Mouse (Mus musculus): Measurements from ENCODE around the gene Podn.

Podn gene

GRCm38 (mm10) chr4:108007532-108008103 is 88.6 kb downstream of the Podn start:
- DNase-seq (ENCODE audit: low read depth, low spot score): no peak

GRCm38 (mm10) chr4:108005328-108005727 is 90.9 kb downstream of the Podn start:
- no peak for DNase-seq (ENCODE audit: low read depth, low spot score)

- DNase-seq (ENCODE audit: low read depth, low spot score): no peak
Observed at GRCm38 (mm10) chr4:107999380-107999779, 96.9 kb downstream of the Podn start.

GRCm38 (mm10) chr4:107998641-107999332 is 97.5 kb downstream of the Podn start:
- no peak for DNase-seq (ENCODE audit: low read depth, low spot score)

GRCm38 (mm10) chr4:107996418-107996986 is 99.7 kb downstream of the Podn start:
- no peak for DNase-seq (ENCODE audit: low read depth, low spot score)

- DNase-seq (ENCODE audit: low read depth, low spot score): no peak
Observed at GRCm38 (mm10) chr4:107995727-107996126, 100.5 kb downstream of the Podn start.

GRCm38 (mm10) chr4:107995011-107995410 is 101.2 kb downstream of the Podn start:
- DNase-seq (ENCODE audit: low read depth, low spot score): no peak

GRCm38 (mm10) chr4:107991879-107992278 is 104.4 kb downstream of the Podn start:
- DNase-seq (ENCODE audit: low read depth, low spot score): no peak

- DNase-seq (ENCODE audit: low read depth, low spot score): no peak
Observed at GRCm38 (mm10) chr4:107990818-107991217, 105.4 kb downstream of the Podn start.

GRCm38 (mm10) chr4:107988931-107989330 is 107.3 kb downstream of the Podn start:
- peak; percentile 81 for DNase-seq (ENCODE audit: low read depth, low spot score)

- DNase-seq (ENCODE audit: low read depth, low spot score): no peak
Observed at GRCm38 (mm10) chr4:107986386-107987168, 109.7 kb downstream of the Podn start.

GRCm38 (mm10) chr4:107985812-107986211 is 110.4 kb downstream of the Podn start:
- no peak for DNase-seq (ENCODE audit: low read depth, low spot score)

GRCm38 (mm10) chr4:107984282-107984981 is 111.8 kb downstream of the Podn start:
- no peak for DNase-seq (ENCODE audit: low read depth, low spot score)

- DNase-seq (ENCODE audit: low read depth, low spot score): no peak
Observed at GRCm38 (mm10) chr4:107983717-107984116, 112.5 kb downstream of the Podn start.

GRCm38 (mm10) chr4:107980002-107980600 is 116.1 kb downstream of the Podn start:
- DNase-seq (ENCODE audit: low read depth, low spot score): no peak

GRCm38 (mm10) chr4:107979530-107979929 is 116.7 kb downstream of the Podn start:
- DNase-seq (ENCODE audit: low read depth, low spot score): no peak

GRCm38 (mm10) chr4:107977593-107977992 is 118.7 kb downstream of the Podn start:
- no peak for DNase-seq (ENCODE audit: low read depth, low spot score)

- DNase-seq (ENCODE audit: low read depth, low spot score): no peak
Observed at GRCm38 (mm10) chr4:107975004-107975403, 121.2 kb downstream of the Podn start.

- DNase-seq (ENCODE audit: low read depth, low spot score): no peak
Observed at GRCm38 (mm10) chr4:107974527-107974926, 121.7 kb downstream of the Podn start.

- no peak for DNase-seq (ENCODE audit: low read depth, low spot score)
Observed at GRCm38 (mm10) chr4:107971162-107971561, 125.1 kb downstream of the Podn start.

GRCm38 (mm10) chr4:107969781-107970180 is 126.5 kb downstream of the Podn start:
- DNase-seq (ENCODE audit: low read depth, low spot score): no peak

All from A20 (cell line).